Mouse (Mus musculus) gastrocnemius, adult 2 months (tissue): ENCODE results near the gene Gfod1. TPM values are rescaled to one million over a fixed set of nuclear protein-coding genes. Genes with fewer than 3 reads are reported as not detected.

Source experiments
- DNase-seq: peaks from one replicate; pipeline ENCODE4 v3.0.0; 2022
- H3K27ac ChIP-seq: fragments of 200-600 bp; 2 replicates; pipeline ENCODE4 v1.8.1; 2022; ENCODE audit warnings: mild to moderate bottlenecking
- H3K4me3 ChIP-seq: fragments of 200-600 bp; 2 replicates; pipeline ENCODE4 v1.8.1; 2022; ENCODE audit warnings: mild to moderate bottlenecking, moderate library complexity
- CTCF ChIP-seq: fragments of 200-600 bp; IDR thresholded peaks from 2 replicates; pipeline ENCODE4 v1.8.1; 2022; ENCODE audit warnings: antibody characterized with exemption, mild to moderate bottlenecking, moderate library complexity
- intact Hi-C: fragments of 180-260 bp; cut with DNase I; formaldehyde crosslinking; loops from one replicate; pipeline ENCODE4 v1.15.1; 2025
- total RNA-seq, 2 experiments: library from RNA; stranded (reverse); gene quantifications; 2 replicates each; pipeline ENCODE4 v1.2.3; 2021

Gfod1 gene
- total RNA-seq, 2 experiments from 2014 or later: 4.3 to 8.2 TPM

GRCm38 (mm10) chr13:43146515-43147258, 157.3 kb downstream of the Gfod1 start:
- H3K4me3 ChIP-seq: no peak overlapping the region
- intact Hi-C loops: no loop called here
- TF ChIP-seq CTCF: no peak
- no peak for DNase-seq
- no peak overlapping the region for H3K27ac ChIP-seq

Other genes starting within 250 kb of the Gfod1 start
- gene Tbc1d7, start 132.7 kb downstream of the Gfod1 start, total RNA-seq: 10 to 100 TPM; 20.7 to 29.4 TPM
- 10 to 100 TPM; 12.1 to 19.8 TPM for gene Sirt5, start 61.3 kb upstream of the Gfod1 start, total RNA-seq
- gene Nol7, start 94.2 kb upstream of the Gfod1 start, total RNA-seq: 100 to 1,000 TPM; 118 to 138 TPM
- gene Ranbp9, start 177.1 kb upstream of the Gfod1 start, total RNA-seq: 10 to 100 TPM; 48.6 to 51.2 TPM